Mouse (Mus musculus) midbrain, embryonic 14.5 days (tissue): ENCODE measurements around the gene Ddx39. TPM values are rescaled to one million over a fixed set of nuclear protein-coding genes. Genes with fewer than 3 reads are reported as not detected.

Experiments used
- ATAC-seq: fragments of 200-750 bp; cut with Nextera tagmentation; 2 replicates; pipeline ENCODE4 v1.8.0; 2017; ENCODE audit warnings: moderate number of reproducible peaks, moderate library complexity; ENCODE audit not compliant: low FRiP score, low TSS enrichment
- DNase-seq: peaks from one replicate; pipeline ENCODE4 v3.0.0-alpha.2; 2015
- H3K27ac ChIP-seq: fragments of 300-500 bp; sonication (generic); replicated peaks from 2 replicates; pipeline ENCODE4 v1.5.1; 2014; ENCODE audit warnings: mild to moderate bottlenecking, low read depth, low read length, moderate library complexity
- H3K27me3 ChIP-seq: fragments of 300-500 bp; sonication (generic); 2 replicates; pipeline ENCODE4 v1.6.1; 2014; ENCODE audit warnings: low read length, control low read depth, mixed read lengths; ENCODE audit not compliant: control insufficient read depth, insufficient read depth
- H3K36me3 ChIP-seq: fragments of 300-500 bp; sonication (generic); 2 replicates; pipeline ENCODE4 v1.6.1; 2014; ENCODE audit warnings: low read length, control low read depth; ENCODE audit not compliant: control insufficient read depth, insufficient read depth
- H3K4me1 ChIP-seq: fragments of 300-500 bp; sonication (generic); 2 replicates; pipeline ENCODE4 v1.6.1; 2014; ENCODE audit warnings: mild to moderate bottlenecking, antibody characterized with exemption, low read length, control low read depth; ENCODE audit not compliant: control insufficient read depth, insufficient read depth
- H3K4me2 ChIP-seq: fragments of 300-500 bp; sonication (generic); 2 replicates; pipeline ENCODE4 v1.6.1; 2014; ENCODE audit warnings: mild to moderate bottlenecking, low read length, moderate library complexity
- H3K4me3 ChIP-seq: fragments of 300-500 bp; sonication (generic); replicated peaks from 2 replicates; pipeline ENCODE4 v1.5.1; 2014; ENCODE audit warnings: low read depth, low read length
- H3K9ac ChIP-seq: fragments of 300-500 bp; sonication (generic); replicated peaks from 2 replicates; pipeline ENCODE4 v1.6.1; 2014; ENCODE audit warnings: mild to moderate bottlenecking, low read length, moderate library complexity
- H3K9me3 ChIP-seq: fragments of 300-500 bp; sonication (generic); 2 replicates; pipeline ENCODE4 v1.6.1; 2016; ENCODE audit warnings: low read length, control low read depth, mixed read lengths; ENCODE audit not compliant: control insufficient read depth
- whole genome bisulfite sequencing: fragments of 180-500 bp; shearing (Covaris S2); extraction: QIAGEN DNeasy Blood & Tissue Kit; methylation state at CpG from one replicate; pipeline ENCODE4 v1.1.7; 2014; 5-methylcytosine and 5-hydroxymethylcytosine counted together
- polyA plus RNA-seq: library from polyadenylated mRNA; unstranded; fragments of >200 nt; fragmentation: Nextera tagmentation; extraction: Ambion mirVana; gene quantifications from 2 replicates; pipeline ENCODE4 v1.2.1, GENCODE M21; 2014

Ddx39 gene
- polyA plus RNA-seq, 1 experiment from 2014 or later = 113 TPM

- Histone ChIP-seq H3K4me2 (no peak overlapping the region), H3K9me3 (no peaks in the 10 kb centered on the region), H3K36me3 (no peaks in the 10 kb centered on the region), H3K4me1 (no peaks in the 10 kb centered on the region), H3K4me3 (no peak overlapping the region), H3K27me3 (no peaks in the 10 kb centered on the region), H3K27ac (no peak overlapping the region), H3K9ac (no peak overlapping the region)
- no peak for DNase-seq
- WGBS = 96% methylated on average over 2 of the region's 2 CpGs
- ATAC-seq = no peak
Observed at GRCm38 (mm10) chr8:83764717-83765116, 49.7 kb downstream of the Ddx39 start.

DNA sequence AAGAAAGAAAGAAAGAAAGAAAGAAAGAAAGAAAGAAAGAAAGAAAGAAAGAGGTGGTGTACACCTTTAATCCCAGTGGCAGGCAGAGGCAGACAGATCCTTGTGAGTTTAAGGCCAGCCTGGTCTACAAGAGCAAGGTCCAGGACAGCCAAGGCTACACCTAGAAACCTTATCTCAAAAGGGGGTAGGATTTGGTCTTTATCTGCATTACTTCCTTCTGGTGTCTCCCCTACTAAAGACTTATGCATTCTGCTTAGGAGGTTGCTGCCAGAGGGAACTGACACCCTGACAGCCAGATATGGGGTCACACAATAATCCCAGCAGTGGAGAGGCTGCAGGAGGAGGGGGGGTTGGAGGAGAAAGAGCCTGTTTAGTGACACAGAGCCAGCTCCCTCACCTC, 50.7 kb downstream of the Ddx39 start:
- Histone ChIP-seq H3K9me3 (no peaks in the 10 kb centered on the region), H3K36me3 (no peaks in the 10 kb centered on the region), H3K27me3 (no peaks in the 10 kb centered on the region), H3K4me2 (no peak overlapping the region), H3K4me1 (no peaks in the 10 kb centered on the region), H3K27ac (no peak overlapping the region), H3K9ac (no peak overlapping the region), H3K4me3 (no peak overlapping the region)
- ATAC-seq (no peak), DNase-seq (no peak)

GRCm38 (mm10) chr8:83767442-83767841, 52.5 kb downstream of the Ddx39 start:
- 91% methylated on average over 4 of the region's 4 CpGs for WGBS
- no peak for ATAC-seq

DNA sequence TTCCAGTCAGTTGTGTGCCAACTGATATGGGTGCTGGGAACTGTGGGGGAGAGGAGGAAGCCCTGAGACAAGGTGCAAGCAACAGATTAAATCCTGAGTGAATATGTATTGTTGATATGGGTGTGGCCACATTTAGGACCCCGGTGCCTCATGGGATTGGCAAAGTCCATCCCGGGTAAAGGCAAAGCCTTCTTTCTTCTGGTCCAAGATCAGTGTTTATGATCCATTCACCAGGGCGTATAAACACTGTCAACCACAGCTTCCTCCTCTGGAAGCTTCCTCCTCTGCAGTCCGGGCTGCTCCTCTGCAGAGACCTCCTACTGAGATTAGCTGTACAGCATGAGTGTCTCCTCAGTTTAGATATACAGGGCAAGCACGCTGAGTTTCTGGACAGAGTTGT, 53.5 kb downstream of the Ddx39 start:
- Histone ChIP-seq H3K36me3 (no peaks in the 10 kb centered on the region), H3K9ac (no peak overlapping the region), H3K4me3 (no peak overlapping the region), H3K9me3 (no peaks in the 10 kb centered on the region), H3K4me1 (no peaks in the 10 kb centered on the region; the same call in 1 of the 2 replicates), H3K27ac (no peak overlapping the region), H3K27me3 (no peaks in the 10 kb centered on the region), H3K4me2 (no peak overlapping the region)
- DNase-seq (no peak), ATAC-seq (no peak)
- WGBS = 66% methylated on average over 5 of the region's 5 CpGs

More at GRCm38 (mm10) chr8:83767442-83767841, 52.5 kb downstream of the Ddx39 start:
- Histone ChIP-seq H3K36me3 (no peaks in the 10 kb centered on the region), H3K4me2 (no peak overlapping the region), H3K9ac (no peak overlapping the region), H3K27me3 (no peaks in the 10 kb centered on the region), H3K4me1 (no peaks in the 10 kb centered on the region; the same call in 1 of the 2 replicates), H3K27ac (no peak overlapping the region), H3K9me3 (no peaks in the 10 kb centered on the region), H3K4me3 (no peak overlapping the region)
- DNase-seq = no peak

DNA sequence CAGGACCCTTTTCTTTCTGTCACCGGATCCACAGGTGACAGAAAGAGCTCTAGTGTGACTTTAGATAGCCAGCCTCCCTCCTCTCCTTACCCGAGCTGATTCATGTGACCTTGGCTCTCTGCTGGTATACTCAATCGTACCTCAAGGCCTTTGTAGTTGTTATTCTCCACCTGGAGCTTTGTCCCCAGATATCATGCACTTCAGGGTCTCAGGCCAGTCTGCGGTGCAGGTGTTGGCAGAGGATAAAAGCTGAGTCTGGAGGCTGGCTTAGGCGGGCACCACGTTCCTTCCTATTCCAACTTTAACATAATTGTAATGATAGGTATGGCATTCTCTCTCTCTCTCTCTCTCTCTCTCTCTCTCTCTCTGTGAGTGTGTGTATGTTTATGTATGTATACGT, 54.7 kb downstream of the Ddx39 start:
- no peaks in the 10 kb centered on the region for H3K9me3 ChIP-seq
- DNase-seq = no peak
- 75% methylated on average over 7 of the region's 7 CpGs for WGBS
- ATAC-seq = no peak
- H3K4me3 ChIP-seq = no peak overlapping the region
- no peak overlapping the region for H3K27ac ChIP-seq
- H3K36me3 ChIP-seq = no peaks in the 10 kb centered on the region
- no peaks in the 10 kb centered on the region; the same call in 1 of the 2 replicates for H3K4me1 ChIP-seq
- no peaks in the 10 kb centered on the region for H3K27me3 ChIP-seq
- H3K9ac ChIP-seq = no peak overlapping the region
- no peak overlapping the region for H3K4me2 ChIP-seq

GRCm38 (mm10) chr8:83770669-83771068, 55.7 kb downstream of the Ddx39 start:
- WGBS = 94% methylated on average over 2 of the region's 2 CpGs
- no peak overlapping the region for H3K27ac ChIP-seq
- no peaks in the 10 kb centered on the region for H3K9me3 ChIP-seq
- H3K27me3 ChIP-seq = no peaks in the 10 kb centered on the region
- H3K4me1 ChIP-seq = no peaks in the 10 kb centered on the region; the same call in 1 of the 2 replicates
- no peak for DNase-seq
- H3K36me3 ChIP-seq = no peaks in the 10 kb centered on the region
- no peak overlapping the region for H3K4me2 ChIP-seq
- no peak for ATAC-seq
- H3K4me3 ChIP-seq = no peak overlapping the region
- no peak overlapping the region for H3K9ac ChIP-seq

GRCm38 (mm10) chr8:83771791-83772190, 56.8 kb downstream of the Ddx39 start:
- Histone ChIP-seq H3K4me3 (no peak overlapping the region), H3K36me3 (no peaks in the 10 kb centered on the region), H3K4me2 (no peak overlapping the region), H3K9me3 (no peaks in the 10 kb centered on the region), H3K27ac (no peak overlapping the region), H3K27me3 (no peaks in the 10 kb centered on the region), H3K4me1 (no peaks in the 10 kb centered on the region; the same call in 1 of the 2 replicates), H3K9ac (no peak overlapping the region)
- no peak for DNase-seq
- 81% methylated on average over 4 of the region's 4 CpGs for WGBS
- no peak for ATAC-seq

- Histone ChIP-seq H3K27ac (no peak overlapping the region), H3K4me2 (peak overlapping the region; percentile 52), H3K36me3 (no peaks in the 10 kb centered on the region), H3K4me3 (peak overlapping the region; percentile 28), H3K9ac (peak overlapping the region; percentile 39; the same call in 1 of the 2 replicates), H3K9me3 (no peaks in the 10 kb centered on the region), H3K4me1 (no peaks in the 10 kb centered on the region; the same call in 1 of the 2 replicates), H3K27me3 (no peaks in the 10 kb centered on the region)
- ATAC-seq = 0 out of 2 replicates have a peak, but pooled peaks have one; percentile 34
- 4% methylated on average over 25 of the region's 25 CpGs for WGBS
- DNase-seq = peak; percentile 62
Observed at GRCm38 (mm10) chr8:83772701-83773451, 57.9 kb downstream of the Ddx39 start.

GRCm38 (mm10) chr8:83773452-83773846, 58.5 kb downstream of the Ddx39 start:
- 52% methylated on average over 6 of the region's 6 CpGs for WGBS
- Histone ChIP-seq H3K4me3 (peak overlapping the region; percentile 28), H3K9ac (no peak overlapping the region), H3K27me3 (no peaks in the 10 kb centered on the region), H3K36me3 (no peaks in the 10 kb centered on the region), H3K4me2 (peak overlapping the region; percentile 52), H3K4me1 (no peaks in the 10 kb centered on the region; the same call in 1 of the 2 replicates), H3K9me3 (no peaks in the 10 kb centered on the region), H3K27ac (no peak overlapping the region)
- DNase-seq (no peak), ATAC-seq (no peak)
